Mouse (Mus musculus) olfactory bulb, adult 2 months (tissue): Measurements from ENCODE around the gene Lrrc63.

ENCODE experiments used
- CTCF ChIP-seq: fragments of 200-500 bp; IDR thresholded peaks from 2 replicates; pipeline ENCODE4 v1.5.1; 2012; ENCODE audit warnings: low read depth, mild to moderate bottlenecking, low read length, moderate library complexity; ENCODE audit not compliant: insufficient read depth
- POLR2A ChIP-seq: fragments of 200-500 bp; IDR thresholded peaks from 2 replicates; pipeline ENCODE4 v1.6.1; 2012; ENCODE audit warnings: mild to moderate bottlenecking, low read depth, low read length, moderate library complexity; ENCODE audit not compliant: insufficient read depth

- TF ChIP-seq CTCF = no peak
- TF ChIP-seq POLR2A = no peak
Measured at GRCm38 (mm10) chr14:75176425-75177045, 45.9 kb upstream of the Lrrc63 start.
